In genomic region chr11:115535401-115536037, GRCm38 (mm10) we compare ENCODE assay signal across 8 mouse cellular contexts. TPM values are rescaled to one million over a fixed set of nuclear protein-coding genes. Genes with fewer than 3 reads are reported as not detected.
DNase-seq lines count a peak whose midpoint lies in the region; ATAC-seq and TF ChIP-seq lines count a peak whose summit lies in the region.

No protein-coding gene starts in this region.

- H3K79me2 ChIP-seq in liver, adult 2 months (ENCODE audit: control insufficient read depth, insufficient read depth, low read length) = no peaks in the 10 kb centered on the region; the same call in 1 of the 2 replicates

- H3K9ac ChIP-seq in embryonic facial prominence, embryonic 11.5 days (replicated peaks; ENCODE audit: low read length) = peak overlapping the region; percentile 99
- H3K9ac ChIP-seq in liver, adult 2 months (ENCODE audit: low read depth, low read length) = peak overlapping the region; percentile 89
- peak overlapping the region; percentile 90 for H3K9ac ChIP-seq in midbrain, postnatal 0 days (replicated peaks; ENCODE audit: low read length, poor library complexity, severe bottlenecking)

- peaks cover 6% of the 10 kb centered on the region for H3K36me3 ChIP-seq in embryonic facial prominence, embryonic 11.5 days (replicated peaks; ENCODE audit: control insufficient read depth, insufficient read depth, low read depth, low read length)
- H3K36me3 ChIP-seq in kidney, adult 2 months (ENCODE audit: control insufficient read depth, insufficient read depth, low read length) = peaks cover 1% of the 10 kb centered on the region
- H3K36me3 ChIP-seq in liver, adult 2 months (ENCODE audit: control insufficient read depth, insufficient read depth, low read length) = peaks cover 24% of the 10 kb centered on the region
- 0 out of 2 replicates have a peak, but pooled peaks cover 5% of the 10 kb centered on the region for H3K36me3 ChIP-seq in midbrain, postnatal 0 days (ENCODE audit: insufficient read depth, low read length)

- WGBS in embryonic facial prominence, embryonic 11.5 days = under 1% methylated on average over 67 of the region's 84 CpGs
- under 1% methylated on average over 74 of the region's 84 CpGs for WGBS in kidney, adult 2 months
- WGBS in liver, adult 2 months = under 1% methylated on average over 73 of the region's 84 CpGs
- 2% methylated on average over 42 of the region's 84 CpGs for WGBS in midbrain, postnatal 0 days

- DNase-seq in 416B (ENCODE audit: low read depth) = peak; percentile 47
- DNase-seq in adrenal gland, postnatal 10 days = peak; percentile 81
- peak; percentile 76 for DNase-seq in embryonic facial prominence, embryonic 11.5 days (ENCODE audit: low spot score)
- peak; percentile 69 to 73 for DNase-seq in heart, adult 18-20 months
- peak; percentile 49 for DNase-seq in kidney, adult 2 months
- DNase-seq in liver, adult 2 months (ENCODE audit: extremely low read depth, low read depth, low spot score) = no peak
- peak; percentile 84 for DNase-seq in midbrain, postnatal 0 days (ENCODE audit: low spot score)
- DNase-seq in spleen, postnatal 36 days (ENCODE audit: low spot score in 2 of 2) = peak; percentile 62 to 67

- H3K4me2 ChIP-seq in embryonic facial prominence, embryonic 11.5 days (ENCODE audit: low read depth, low read length) = peak overlapping the region; percentile 42
- H3K4me2 ChIP-seq in midbrain, postnatal 0 days (ENCODE audit: low read depth, low read length, poor library complexity, severe bottlenecking) = peak overlapping the region; percentile 77

- no peaks in the 10 kb centered on the region for H3K9me3 ChIP-seq in embryonic facial prominence, embryonic 11.5 days (replicated peaks; ENCODE audit: control insufficient read depth, low read length)
- H3K9me3 ChIP-seq in midbrain, postnatal 0 days (ENCODE audit: low read length) = no peaks in the 10 kb centered on the region

- H3K27me3 ChIP-seq in embryonic facial prominence, embryonic 11.5 days (ENCODE audit: control insufficient read depth, insufficient read depth, low read length) = no peaks in the 10 kb centered on the region
- no peaks in the 10 kb centered on the region for H3K27me3 ChIP-seq in kidney, adult 2 months (replicated peaks; ENCODE audit: control insufficient read depth, insufficient read depth, low read length)
- H3K27me3 ChIP-seq in liver, adult 2 months (ENCODE audit: control insufficient read depth, insufficient read depth, low read length) = no peaks in the 10 kb centered on the region
- no peaks in the 10 kb centered on the region for H3K27me3 ChIP-seq in midbrain, postnatal 0 days (ENCODE audit: insufficient read depth, low read length)

- peak overlapping the region; percentile 98 for H3K27ac ChIP-seq in embryonic facial prominence, embryonic 11.5 days (replicated peaks; ENCODE audit: low read depth, low read length)
- H3K27ac ChIP-seq in kidney, adult 2 months (ENCODE audit: insufficient read depth, low read depth, low read length) = peak overlapping the region; percentile 93
- H3K27ac ChIP-seq in liver, adult 2 months (replicated peaks; ENCODE audit: insufficient read depth, low read depth, low read length) = peak overlapping the region; percentile 86
- H3K27ac ChIP-seq in midbrain, postnatal 0 days (ENCODE audit: low read depth, low read length) = peak overlapping the region; percentile 99

- ATAC-seq in embryonic facial prominence, embryonic 11.5 days (replicated peaks; ENCODE audit: insufficient number of reproducible peaks, low FRiP score, low TSS enrichment, low read depth) = peak; percentile 68
- peak; percentile 75 for ATAC-seq in midbrain, postnatal 0 days (ENCODE audit: low FRiP score)

- no peak for TF ChIP-seq POLR2A in kidney, adult 2 months (IDR thresholded peaks at IDR 0.05; ENCODE audit: low read depth, low read length)
- no peak for TF ChIP-seq POLR2A in liver, adult 2 months (IDR thresholded peaks at IDR 0.05; ENCODE audit: extremely low read depth, insufficient read depth, low read length)

- no peaks in the 10 kb centered on the region for H3K4me1 ChIP-seq in embryonic facial prominence, embryonic 11.5 days (ENCODE audit: control insufficient read depth, insufficient read depth, low read length)
- H3K4me1 ChIP-seq in kidney, adult 2 months (ENCODE audit: control insufficient read depth, insufficient read depth, low read length) = peaks cover 7% of the 10 kb centered on the region; the same call in 1 of the 2 replicates
- peaks cover 4% of the 10 kb centered on the region; the same call in 1 of the 2 replicates for H3K4me1 ChIP-seq in liver, adult 2 months (ENCODE audit: control insufficient read depth, insufficient read depth, low read length)
- 0 out of 2 replicates have a peak, but pooled peaks cover 4% of the 10 kb centered on the region for H3K4me1 ChIP-seq in midbrain, postnatal 0 days (ENCODE audit: insufficient read depth, low read length)

- TF ChIP-seq CTCF in kidney, adult 2 months (conservative IDR thresholded peaks at IDR 0.05; ENCODE audit: insufficient read depth, insufficient read length, low read depth, low read length) = no peak
- TF ChIP-seq CTCF in liver, adult 2 months (IDR thresholded peaks at IDR 0.05; ENCODE audit: low read depth, low read length) = no peak
- TF ChIP-seq CTCF in midbrain, postnatal 0 days (IDR thresholded peaks at IDR 0.05) = no peak

- H3K4me3 ChIP-seq in embryonic facial prominence, embryonic 11.5 days (ENCODE audit: low read depth, low read length) = peak overlapping the region; percentile 81
- peak overlapping the region; percentile 67 for H3K4me3 ChIP-seq in kidney, adult 2 months (ENCODE audit: insufficient read depth, low read depth, low read length)
- H3K4me3 ChIP-seq in liver, adult 2 months (ENCODE audit: insufficient read depth, low read depth, low read length) = peak overlapping the region; percentile 91
- H3K4me3 ChIP-seq in midbrain, postnatal 0 days (ENCODE audit: low read depth, low read length) = peak overlapping the region; percentile 76

RNA-seq across cellular contexts. Expression of gene Sumo2, which starts 0.6 kb away (rescaled TPM):
- total RNA-seq in adrenal gland, postnatal 10 days (2021) = 100 to 1,000 TPM; 255 to 272 TPM
- polyA plus RNA-seq in embryonic facial prominence, embryonic 11.5 days (2014; fragmentation: Nextera tagmentation; extraction: Ambion mirVana) = 1,638 and 1,712 TPM in 2 replicates
- total RNA-seq in heart, adult 18-20 months (2021) = 100 to 1,000 TPM; 160 to 170 TPM
- polyA plus RNA-seq in kidney, adult 2 months (2012; rRNA removed) = 48.4 and 85.2 TPM in 2 replicates
- 106 and 107 TPM in 2 replicates for total RNA-seq in liver, adult 2 months (2014; rRNA removed)
- 24.0 and 27.2 TPM in 2 replicates for polyA plus RNA-seq in liver, adult 2 months (2012; rRNA removed)
- 543 and 643 TPM in 2 replicates for total RNA-seq in midbrain, postnatal 0 days (2014; rRNA removed)
- polyA plus RNA-seq in midbrain, postnatal 0 days (2015; fragmentation: Nextera tagmentation; extraction: Ambion mirVana) = 972 and 1,028 TPM in 2 replicates

RNA-seq across cellular contexts. Expression of gene Jpt1, which starts 21.3 kb away (rescaled TPM):
- 100 to 1,000 TPM; 113 to 123 TPM for total RNA-seq in adrenal gland, postnatal 10 days (2021)
- 654 and 692 TPM in 2 replicates for polyA plus RNA-seq in embryonic facial prominence, embryonic 11.5 days (2014; fragmentation: Nextera tagmentation; extraction: Ambion mirVana)
- 100 to 1,000 TPM; 114 to 148 TPM for total RNA-seq in heart, adult 18-20 months (2021)
- polyA plus RNA-seq in kidney, adult 2 months (2012; rRNA removed) = 62.9 and 64.9 TPM in 2 replicates
- 14.1 and 17.2 TPM in 2 replicates for total RNA-seq in liver, adult 2 months (2014; rRNA removed)
- polyA plus RNA-seq in liver, adult 2 months (2012; rRNA removed) = 25.1 and 28.4 TPM in 2 replicates
- 744 and 761 TPM in 2 replicates for total RNA-seq in midbrain, postnatal 0 days (2014; rRNA removed)
- polyA plus RNA-seq in midbrain, postnatal 0 days (2015; fragmentation: Nextera tagmentation; extraction: Ambion mirVana) = 1,252 and 1,259 TPM in 2 replicates

RNA-seq across cellular contexts. Expression of gene Nup85, which starts 28.7 kb away (rescaled TPM):
- total RNA-seq in adrenal gland, postnatal 10 days (2021) = 10 to 100 TPM; 44.4 to 48.7 TPM
- polyA plus RNA-seq in embryonic facial prominence, embryonic 11.5 days (2014; fragmentation: Nextera tagmentation; extraction: Ambion mirVana) = 204 and 210 TPM in 2 replicates
- total RNA-seq in heart, adult 18-20 months (2021) = 10 to 100 TPM; 18.3 to 20.0 TPM
- polyA plus RNA-seq in kidney, adult 2 months (2012; rRNA removed) = 32.9 and 33.5 TPM in 2 replicates
- total RNA-seq in liver, adult 2 months (2014; rRNA removed) = 21.8 and 24.3 TPM in 2 replicates
- 21.9 and 22.4 TPM in 2 replicates for polyA plus RNA-seq in liver, adult 2 months (2012; rRNA removed)
- 49.5 and 59.5 TPM in 2 replicates for total RNA-seq in midbrain, postnatal 0 days (2014; rRNA removed)
- polyA plus RNA-seq in midbrain, postnatal 0 days (2015; fragmentation: Nextera tagmentation; extraction: Ambion mirVana) = 75.6 and 80.3 TPM in 2 replicates

RNA-seq across cellular contexts. Expression of gene Nt5c, which starts 43.9 kb away (rescaled TPM):
- total RNA-seq in adrenal gland, postnatal 10 days (2021) = 10 to 100 TPM; 70.2 to 70.9 TPM
- 67.4 and 70.7 TPM in 2 replicates for polyA plus RNA-seq in embryonic facial prominence, embryonic 11.5 days (2014; fragmentation: Nextera tagmentation; extraction: Ambion mirVana)
- 10 to 100 TPM; 11.5 to 16.6 TPM for total RNA-seq in heart, adult 18-20 months (2021)
- 47.6 and 50.5 TPM in 2 replicates for polyA plus RNA-seq in kidney, adult 2 months (2012; rRNA removed)
- 39.2 and 39.5 TPM in 2 replicates for total RNA-seq in liver, adult 2 months (2014; rRNA removed)
- 29.6 and 32.6 TPM in 2 replicates for polyA plus RNA-seq in liver, adult 2 months (2012; rRNA removed)
- 85.3 and 91.1 TPM in 2 replicates for total RNA-seq in midbrain, postnatal 0 days (2014; rRNA removed)
- 131 and 133 TPM in 2 replicates for polyA plus RNA-seq in midbrain, postnatal 0 days (2015; fragmentation: Nextera tagmentation; extraction: Ambion mirVana)
